Mouse (Mus musculus): ENCODE measurements around the gene Kctd13.
"Not testable (repeated sequence)": the region's sequence is repeated elsewhere in the genome, so short reads cannot be mapped to it uniquely, and the experiment has no call there.

Gene Kctd13

GRCm38 (mm10) chr7:126928384-126929037 lies at the start of gene Kctd13:
Gene Kctd13 (plus strand): TSS chr7:126928879.
- DNase-seq (ENCODE audit: low spot score) = peak; percentile 94

- no peak for DNase-seq (ENCODE audit: low spot score)
Observed at GRCm38 (mm10) chr7:126881040-126881439, 47.6 kb upstream of the Kctd13 start.

- peak; percentile 21 for DNase-seq (ENCODE audit: low spot score)
Observed at GRCm38 (mm10) chr7:126883731-126884181, 44.9 kb upstream of the Kctd13 start.

- DNase-seq (ENCODE audit: low spot score) = peak; percentile 95
Observed at GRCm38 (mm10) chr7:126884286-126885164, 44.2 kb upstream of the Kctd13 start, which contains the start of gene Taok2. Gene Taok2 (minus strand): TSS chr7:126884703.

DNA sequence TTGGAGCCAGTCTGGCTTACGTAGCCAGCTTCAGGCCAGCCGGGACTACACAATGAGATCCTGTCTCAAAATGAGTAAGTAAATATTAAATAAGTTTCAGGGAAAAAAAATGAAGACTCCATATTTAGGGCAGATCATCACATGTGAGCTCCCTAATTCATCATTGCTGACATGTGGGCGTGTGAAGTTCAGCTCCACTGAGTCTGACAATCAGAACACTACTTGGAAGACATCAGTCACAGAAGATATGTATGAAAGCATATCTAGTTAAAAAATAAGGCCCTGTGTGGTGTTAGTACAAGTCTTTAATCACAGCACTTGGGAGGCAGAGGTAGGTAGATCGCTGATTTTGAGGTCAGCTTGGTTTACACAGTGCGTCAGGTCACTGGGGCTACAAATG lies 41.4 kb upstream of the Kctd13 start:
- no peak for DNase-seq (ENCODE audit: low spot score)

DNA sequence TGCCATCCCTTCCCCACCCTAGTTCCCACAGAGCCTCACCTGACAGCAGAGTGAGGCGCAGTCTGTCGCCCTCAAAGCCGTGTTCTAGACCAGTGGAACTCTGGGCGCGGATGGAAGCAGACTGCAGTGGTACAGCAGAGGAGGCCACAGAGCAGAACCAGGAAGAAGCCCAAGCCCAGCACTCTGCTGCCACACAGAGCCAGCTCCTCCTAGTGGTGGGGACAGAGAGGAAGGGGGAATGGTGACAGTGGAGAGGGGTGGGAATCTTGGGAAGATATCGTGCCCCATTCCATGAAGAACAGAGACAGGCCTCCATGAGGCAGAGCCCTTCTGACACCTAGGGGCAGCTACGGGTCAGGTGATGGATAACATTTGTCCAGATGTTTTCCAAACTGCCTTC lies 39.8 kb upstream of the Kctd13 start:
- no peak for DNase-seq (ENCODE audit: low spot score)

GRCm38 (mm10) chr7:126896912-126897311 lies 31.8 kb upstream of the Kctd13 start:
- no peak for DNase-seq (ENCODE audit: low spot score)

GRCm38 (mm10) chr7:126897390-126898101 lies 31.1 kb upstream of the Kctd13 start:
- no peak for DNase-seq (ENCODE audit: low spot score)

- DNase-seq (ENCODE audit: low spot score) = peak; percentile 92
Observed at GRCm38 (mm10) chr7:126898102-126898990, 30.3 kb upstream of the Kctd13 start.

GRCm38 (mm10) chr7:126899781-126900180 lies 28.9 kb upstream of the Kctd13 start:
- DNase-seq (ENCODE audit: low spot score) = not testable (repeated sequence)

DNA sequence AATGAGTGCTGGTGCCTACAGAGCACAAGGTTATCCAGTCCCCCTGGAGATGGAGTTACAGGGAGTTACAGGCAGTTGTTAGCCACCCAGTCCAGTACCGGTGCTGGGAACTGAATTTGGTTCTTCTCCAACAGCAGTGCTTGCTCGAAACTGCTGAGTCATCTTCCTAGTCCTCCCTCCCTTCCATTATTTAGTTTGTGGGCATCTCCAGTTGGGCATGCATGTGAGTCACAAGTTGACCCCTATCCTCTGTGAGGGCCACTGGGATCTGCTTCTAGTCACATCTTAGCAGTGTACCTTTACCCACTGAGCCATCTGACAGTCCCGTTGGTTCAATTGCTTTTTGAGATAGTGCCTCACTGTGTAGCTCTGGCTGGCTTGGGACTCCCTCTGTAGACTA lies 23.1 kb upstream of the Kctd13 start:
- no peak for DNase-seq (ENCODE audit: low spot score)

- no peak for DNase-seq (ENCODE audit: low spot score)
Observed at GRCm38 (mm10) chr7:126914844-126915243, 13.8 kb upstream of the Kctd13 start.

GRCm38 (mm10) chr7:126918356-126918755 lies 10.3 kb upstream of the Kctd13 start:
- not testable (repeated sequence) for DNase-seq (ENCODE audit: low spot score)

DNA sequence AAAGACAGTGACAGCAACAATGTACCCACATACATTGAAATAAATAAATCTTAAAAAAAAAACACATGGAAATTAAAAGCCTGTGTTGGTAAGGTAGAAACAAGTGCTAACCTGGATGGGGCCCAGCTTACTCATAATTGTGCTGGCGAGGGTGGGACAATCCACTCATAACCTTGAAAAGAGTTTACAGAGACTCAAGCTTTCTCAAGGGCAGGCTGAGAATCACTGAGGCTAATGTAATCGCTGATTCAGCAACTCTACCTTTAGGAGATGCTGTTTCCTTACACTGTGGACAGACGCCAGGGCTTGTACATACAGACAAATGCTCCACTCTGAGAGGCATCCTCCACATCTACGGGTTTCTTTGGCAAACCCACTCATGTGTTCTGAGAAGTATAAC lies 8.7 kb upstream of the Kctd13 start:
- DNase-seq (ENCODE audit: low spot score) = no peak

GRCm38 (mm10) chr7:126921563-126921962 lies 7.1 kb upstream of the Kctd13 start:
- DNase-seq (ENCODE audit: low spot score) = no peak

DNA sequence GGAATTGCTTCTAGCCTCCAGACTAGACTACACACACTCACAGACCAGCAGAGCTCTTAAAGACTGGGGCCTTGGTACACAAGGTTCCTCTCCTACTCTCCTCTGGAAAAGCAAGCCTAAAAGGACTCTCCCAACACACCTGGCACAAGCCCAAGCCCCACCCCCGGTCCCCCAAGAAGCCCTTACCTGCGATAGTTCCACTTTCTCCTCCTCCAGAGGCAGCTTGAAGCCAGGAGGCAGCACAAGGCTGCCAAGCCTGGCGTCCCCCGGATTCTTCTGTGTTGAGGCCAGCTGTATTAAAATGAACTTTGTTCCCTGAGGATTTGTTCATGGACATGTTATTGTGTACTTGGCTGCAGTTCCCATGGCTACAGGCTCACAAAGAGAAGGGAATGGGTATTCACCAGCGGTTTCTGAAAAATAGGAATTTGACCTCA lies 6.0 kb upstream of the Kctd13 start, which contains the start of gene Tmem219:
Tmem219 (minus strand) TSS at position 294 of the 437 bp plus-strand sequence.
- no peak for DNase-seq (ENCODE audit: low spot score)

GRCm38 (mm10) chr7:126923999-126924398 lies 4.7 kb upstream of the Kctd13 start:
- DNase-seq (ENCODE audit: low spot score) = no peak

DNA sequence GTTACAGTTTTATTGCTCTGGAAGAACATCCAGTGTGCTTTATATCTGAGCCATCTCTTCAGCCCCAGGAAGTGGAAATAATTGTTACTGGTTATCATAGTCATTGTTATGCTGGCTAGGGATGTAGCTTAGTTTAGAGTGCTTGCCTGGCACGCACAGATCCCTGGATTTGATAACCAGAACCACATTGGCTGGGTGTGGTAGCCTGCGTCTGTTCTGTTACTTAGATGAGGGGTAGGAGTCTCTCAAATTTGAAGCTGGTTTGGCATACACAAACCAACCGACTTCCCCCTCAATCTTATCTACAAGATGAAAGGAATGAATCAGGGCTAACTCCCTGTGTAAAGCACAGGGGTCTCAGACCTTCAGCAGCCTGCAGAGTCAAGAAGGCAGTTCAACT lies 2.4 kb upstream of the Kctd13 start:
- DNase-seq (ENCODE audit: low spot score) = no peak

DNA sequence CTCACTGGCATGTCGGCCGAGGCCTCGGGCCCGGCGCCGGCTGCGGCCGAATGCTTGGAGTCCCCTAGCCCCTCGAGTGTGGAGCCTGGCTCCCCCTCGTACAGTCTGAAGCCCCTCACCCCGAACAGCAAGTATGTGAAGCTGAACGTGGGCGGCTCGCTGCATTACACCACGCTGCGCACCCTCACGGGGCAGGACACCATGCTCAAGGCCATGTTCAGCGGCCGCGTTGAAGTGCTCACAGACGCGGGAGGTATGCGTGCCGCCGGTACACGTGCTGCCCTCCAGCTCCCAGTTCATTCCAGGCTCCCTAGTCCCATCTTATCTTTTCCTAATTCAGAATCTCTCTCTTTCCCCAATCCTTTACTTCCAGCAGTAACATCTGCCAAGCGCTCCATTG lies 367 bp downstream of the Kctd13 start:
- no peak for DNase-seq (ENCODE audit: low spot score)

- DNase-seq (ENCODE audit: low spot score) = no peak
Observed at GRCm38 (mm10) chr7:126932652-126933051, 4.0 kb downstream of the Kctd13 start.

DNA sequence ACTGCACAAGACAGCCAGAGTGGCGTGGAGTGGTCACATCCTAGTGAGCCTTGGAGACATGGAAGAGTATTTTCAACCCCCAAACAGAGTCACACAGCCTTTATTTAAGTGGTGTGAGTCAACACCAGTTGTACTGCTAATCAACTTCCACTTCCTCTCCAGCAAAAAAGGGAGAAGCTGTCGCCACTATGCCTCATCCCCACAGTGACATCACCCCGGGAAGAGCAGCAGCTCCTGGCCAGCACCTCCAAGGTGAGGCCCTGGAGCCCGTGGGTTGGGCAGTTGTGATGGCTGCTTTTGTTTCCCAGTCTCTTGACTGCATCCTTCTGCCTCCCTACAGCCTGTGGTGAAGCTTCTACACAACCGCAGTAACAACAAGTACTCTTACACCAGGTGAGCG lies 12.5 kb downstream of the Kctd13 start:
- no peak for DNase-seq (ENCODE audit: low spot score)

Measured in spleen, adult 12 weeks (tissue).